Mouse (Mus musculus) 416B (cell line): ENCODE data around the gene Atrnl1.
A peak's percentile ranks its signal among the peaks of the same experiment; 100 is the strongest.

ENCODE experiments used
- DNase-seq: peaks from one replicate; pipeline ENCODE4 v3.0.0; 2011; ENCODE audit warnings: low read depth

Atrnl1 gene

GRCm38 (mm10) chr19:58076961-58077371 lies 466.1 kb downstream of the Atrnl1 start:
- no peak for DNase-seq

- no peak for DNase-seq
These were observed 466.8 kb downstream of the Atrnl1 start for GRCm38 (mm10) chr19:58077529-58078070.

GRCm38 (mm10) chr19:58080168-58080567 lies 469.3 kb downstream of the Atrnl1 start:
- no peak for DNase-seq

GRCm38 (mm10) chr19:58082751-58083150 lies 471.9 kb downstream of the Atrnl1 start:
- DNase-seq, result no peak

GRCm38 (mm10) chr19:58084826-58085225 lies 474.0 kb downstream of the Atrnl1 start:
- DNase-seq, result no peak

GRCm38 (mm10) chr19:58086734-58087133 lies 475.9 kb downstream of the Atrnl1 start:
- no peak for DNase-seq

GRCm38 (mm10) chr19:58087901-58088300 lies 477.1 kb downstream of the Atrnl1 start:
- no peak for DNase-seq

- DNase-seq, result no peak
These were observed 477.6 kb downstream of the Atrnl1 start for GRCm38 (mm10) chr19:58088433-58088832.

GRCm38 (mm10) chr19:58091911-58092310 lies 481.1 kb downstream of the Atrnl1 start:
- DNase-seq, result no peak

GRCm38 (mm10) chr19:58094781-58095543 lies 484.1 kb downstream of the Atrnl1 start:
- no peak for DNase-seq

- no peak for DNase-seq
These were observed 484.9 kb downstream of the Atrnl1 start for GRCm38 (mm10) chr19:58095776-58096175.

- DNase-seq, result no peak
These were observed 486.4 kb downstream of the Atrnl1 start for GRCm38 (mm10) chr19:58097195-58097594.

- DNase-seq, result no peak
These were observed 488.7 kb downstream of the Atrnl1 start for GRCm38 (mm10) chr19:58099539-58099938.

GRCm38 (mm10) chr19:58100381-58100780 lies 489.5 kb downstream of the Atrnl1 start:
- peak; percentile 15 for DNase-seq

- peak; percentile 81 for DNase-seq
These were observed 493.7 kb downstream of the Atrnl1 start for GRCm38 (mm10) chr19:58104544-58104943.

GRCm38 (mm10) chr19:58107632-58108031 lies 496.8 kb downstream of the Atrnl1 start:
- no peak for DNase-seq

- no peak for DNase-seq
These were observed 499.7 kb downstream of the Atrnl1 start for GRCm38 (mm10) chr19:58110491-58110890.

- DNase-seq, result no peak
These were observed 500.5 kb downstream of the Atrnl1 start for GRCm38 (mm10) chr19:58111291-58111690.

- peak; percentile 9 for DNase-seq
These were observed 501.3 kb downstream of the Atrnl1 start for GRCm38 (mm10) chr19:58112151-58112550.

- no peak for DNase-seq
These were observed 502.4 kb downstream of the Atrnl1 start for GRCm38 (mm10) chr19:58113092-58113731.

GRCm38 (mm10) chr19:58117595-58117994 lies 506.8 kb downstream of the Atrnl1 start:
- no peak for DNase-seq

GRCm38 (mm10) chr19:58118141-58118835 lies 507.5 kb downstream of the Atrnl1 start:
- DNase-seq, result no peak

- DNase-seq, result no peak
These were observed 508.0 kb downstream of the Atrnl1 start for GRCm38 (mm10) chr19:58118864-58119263.
